Mouse (Mus musculus) midbrain, embryonic 11.5 days (tissue): ENCODE results near the gene Sema6b. TPM values are rescaled to one million over a fixed set of nuclear protein-coding genes. Genes with fewer than 3 reads are reported as not detected.

ENCODE experiments used
- microRNA-seq: library from miRNA; unstranded; fragments of <30 nt; microRNA quantifications from one replicate; pipeline ENCODE4, GENCODE M21; 2017
- polyA plus RNA-seq: library from polyadenylated mRNA; unstranded; fragments of >200 nt; fragmentation: Nextera tagmentation; extraction: Ambion mirVana; gene quantifications from 2 replicates; pipeline ENCODE4 v1.2.1, GENCODE M21; 2014

Gene Sema6b
- polyA plus RNA-seq, 1 experiment from 2014 or later: 1.9 TPM

Small RNA genes lying within 50 kb of the gene (microRNA-seq; reads per million reads assigned to microRNA genes)
- gene Gm44397: not detected

Other genes with a start within 250 kb of the Sema6b start
- 12.9 and 14.0 TPM in 2 replicates for gene Zfp959, start 248.2 kb downstream of the Sema6b start, polyA plus RNA-seq
- 6.3 and 6.7 TPM in 2 replicates for gene Zfp119b, start 190.8 kb downstream of the Sema6b start, polyA plus RNA-seq
- 2.1 and 2.7 TPM in 2 replicates for gene Ebi3, start 187.7 kb downstream of the Sema6b start, polyA plus RNA-seq
- 21.3 and 24.4 TPM in 2 replicates for gene Yju2, start 181.2 kb downstream of the Sema6b start, polyA plus RNA-seq
- gene Shd, start 169.9 kb downstream of the Sema6b start, polyA plus RNA-seq: 81.9 and 89.1 TPM in 2 replicates
- 61.2 and 65.6 TPM in 2 replicates for gene Fsd1, start 153.8 kb downstream of the Sema6b start, polyA plus RNA-seq
- gene Stap2, start 134.8 kb downstream of the Sema6b start, polyA plus RNA-seq: 3.6 and 4.5 TPM in 2 replicates
- gene Mpnd, start 134.6 kb downstream of the Sema6b start, polyA plus RNA-seq: 146 and 158 TPM in 2 replicates
- gene Sh3gl1, start 103.7 kb downstream of the Sema6b start, polyA plus RNA-seq: 106 and 118 TPM in 2 replicates
- 20.7 and 24.7 TPM in 2 replicates for gene Chaf1a, start 99.9 kb downstream of the Sema6b start, polyA plus RNA-seq
- 43.2 and 48.4 TPM in 2 replicates for gene Ubxn6, start 65.3 kb downstream of the Sema6b start, polyA plus RNA-seq
- gene Hdgfl2, start 60.7 kb downstream of the Sema6b start, polyA plus RNA-seq: 104 and 121 TPM in 2 replicates
- gene Plin4, start 30.5 kb downstream of the Sema6b start, polyA plus RNA-seq: 0.05 and 0.07 TPM in 2 replicates
- 0.07 TPM in 1 of 2 replicates, not detected in the other for gene Plin5, start 22.7 kb downstream of the Sema6b start, polyA plus RNA-seq
- 0.15 TPM in 1 of 2 replicates, not detected in the other for gene Lrg1, start 18.3 kb downstream of the Sema6b start, polyA plus RNA-seq
- 5.8 and 7.7 TPM in 2 replicates for gene Tnfaip8l1, start 22.1 kb upstream of the Sema6b start, polyA plus RNA-seq
- gene Mydgf, start 43.6 kb upstream of the Sema6b start, polyA plus RNA-seq: 52.3 and 57.7 TPM in 2 replicates
- 29.5 and 33.8 TPM in 2 replicates for gene Dpp9, start 78.6 kb upstream of the Sema6b start, polyA plus RNA-seq
- gene Fem1a, start 116.5 kb upstream of the Sema6b start, polyA plus RNA-seq: 12.6 and 12.7 TPM in 2 replicates
- 1.7 and 2.6 TPM in 2 replicates for gene Ticam1, start 136.4 kb upstream of the Sema6b start, polyA plus RNA-seq
- 27.5 and 34.0 TPM in 2 replicates for gene Plin3, start 152.5 kb upstream of the Sema6b start, polyA plus RNA-seq
- gene Arrdc5, start 159.9 kb upstream of the Sema6b start, polyA plus RNA-seq: not detected in 2 replicates
- gene Uhrf1, start 163.0 kb upstream of the Sema6b start, polyA plus RNA-seq: 123 and 138 TPM in 2 replicates
- gene Kdm4b, start 185.7 kb upstream of the Sema6b start, polyA plus RNA-seq: 33.3 and 39.6 TPM in 2 replicates